Mouse (Mus musculus): ENCODE results near the gene Syt2. TPM values are rescaled to one million over a fixed set of nuclear protein-coding genes. Genes with fewer than 3 reads are reported as not detected.
A peak's percentile ranks its signal among the peaks of the same experiment; 100 is the strongest.

Syt2 gene
- polyA plus RNA-seq, 1 experiment: 0.14 TPM

GRCm38 (mm10) chr1:134698486-134698885, 52.0 kb downstream of the Syt2 start:
- WGBS: 73% methylated on average over 5 of the region's 5 CpGs
- DNase-seq: no peak
- no peak overlapping the region for H3K4me3 ChIP-seq (replicated peaks; ENCODE audit: extremely low read depth, low read depth, low read length)
- TF ChIP-seq POLR2A (IDR thresholded peaks at IDR 0.05; ENCODE audit: borderline replicate concordance, extremely low read depth, low read depth, low read length) (no peak), CTCF (IDR thresholded peaks at IDR 0.05; ENCODE audit: insufficient read depth, low read length) (no peak)
- no peaks in the 10 kb centered on the region for H3K4me1 ChIP-seq (ENCODE audit: control insufficient read depth, insufficient read depth, low read length)

GRCm38 (mm10) chr1:134699390-134699789, 52.9 kb downstream of the Syt2 start:
- WGBS: 80% methylated on average over 9 of the region's 9 CpGs
- no peak for DNase-seq
- Histone ChIP-seq H3K4me3 (replicated peaks; ENCODE audit: extremely low read depth, low read depth, low read length) (no peak overlapping the region), H3K4me1 (ENCODE audit: control insufficient read depth, insufficient read depth, low read length) (no peaks in the 10 kb centered on the region)
- TF ChIP-seq POLR2A (IDR thresholded peaks at IDR 0.05; ENCODE audit: borderline replicate concordance, extremely low read depth, low read depth, low read length) (no peak), CTCF (IDR thresholded peaks at IDR 0.05; ENCODE audit: insufficient read depth, low read length) (no peak)

- no peak overlapping the region for H3K4me3 ChIP-seq (replicated peaks; ENCODE audit: extremely low read depth, low read depth, low read length)
- TF ChIP-seq CTCF (IDR thresholded peaks at IDR 0.05; ENCODE audit: insufficient read depth, low read length) (no peak), POLR2A (IDR thresholded peaks at IDR 0.05; ENCODE audit: borderline replicate concordance, extremely low read depth, low read depth, low read length) (no peak)
- H3K4me1 ChIP-seq (ENCODE audit: control insufficient read depth, insufficient read depth, low read length): no peaks in the 10 kb centered on the region
- 73% methylated on average over 2 of the region's 2 CpGs for WGBS
- DNase-seq: no peak
Measured at GRCm38 (mm10) chr1:134700151-134700550, 53.7 kb downstream of the Syt2 start.

GRCm38 (mm10) chr1:134700634-134701033, 54.2 kb downstream of the Syt2 start:
- Histone ChIP-seq H3K4me3 (replicated peaks; ENCODE audit: extremely low read depth, low read depth, low read length) (no peak overlapping the region), H3K4me1 (ENCODE audit: control insufficient read depth, insufficient read depth, low read length) (no peaks in the 10 kb centered on the region)
- TF ChIP-seq POLR2A (IDR thresholded peaks at IDR 0.05; ENCODE audit: borderline replicate concordance, extremely low read depth, low read depth, low read length): no peak
- no peak for DNase-seq
- WGBS: 61% methylated on average over 5 of the region's 5 CpGs

- no peak for DNase-seq
- WGBS: 48% methylated on average over 6 of the region's 6 CpGs
- no peaks in the 10 kb centered on the region for H3K4me1 ChIP-seq (ENCODE audit: control insufficient read depth, insufficient read depth, low read length)
Measured at GRCm38 (mm10) chr1:134701191-134701590, 54.7 kb downstream of the Syt2 start.

GRCm38 (mm10) chr1:134703232-134703631, 56.8 kb downstream of the Syt2 start:
- Histone ChIP-seq H3K4me3 (replicated peaks; ENCODE audit: extremely low read depth, low read depth, low read length) (no peak overlapping the region), H3K4me1 (ENCODE audit: control insufficient read depth, insufficient read depth, low read length) (no peaks in the 10 kb centered on the region)
- DNase-seq: no peak
- 64% methylated on average over 2 of the region's 2 CpGs for WGBS
- TF ChIP-seq CTCF (IDR thresholded peaks at IDR 0.05; ENCODE audit: insufficient read depth, low read length): no peak
- no peak for TF ChIP-seq POLR2A (IDR thresholded peaks at IDR 0.05; ENCODE audit: borderline replicate concordance, extremely low read depth, low read depth, low read length)

More at GRCm38 (mm10) chr1:134701191-134701590, 54.7 kb downstream of the Syt2 start:
- no peak for TF ChIP-seq POLR2A (IDR thresholded peaks at IDR 0.05; ENCODE audit: borderline replicate concordance, extremely low read depth, low read depth, low read length)
- no peak for TF ChIP-seq CTCF (IDR thresholded peaks at IDR 0.05; ENCODE audit: insufficient read depth, low read length)
- H3K4me3 ChIP-seq (replicated peaks; ENCODE audit: extremely low read depth, low read depth, low read length): no peak overlapping the region

- peaks cover 5% of the 10 kb centered on the region; the same call in 1 of the 2 replicates for H3K4me1 ChIP-seq (ENCODE audit: control insufficient read depth, insufficient read depth, low read length)
- DNase-seq: peak; percentile 44
- 37% methylated on average over 22 of the region's 22 CpGs for WGBS
- no peak overlapping the region for H3K4me3 ChIP-seq (replicated peaks; ENCODE audit: extremely low read depth, low read depth, low read length)
- TF ChIP-seq POLR2A (IDR thresholded peaks at IDR 0.05; ENCODE audit: borderline replicate concordance, extremely low read depth, low read depth, low read length): no peak
- TF ChIP-seq CTCF (IDR thresholded peaks at IDR 0.05; ENCODE audit: insufficient read depth, low read length): peak; percentile 79
Measured at GRCm38 (mm10) chr1:134704396-134705306, 58.2 kb downstream of the Syt2 start.

GRCm38 (mm10) chr1:134706549-134706948, 60.1 kb downstream of the Syt2 start:
- Histone ChIP-seq H3K4me1 (ENCODE audit: control insufficient read depth, insufficient read depth, low read length) (peaks cover 5% of the 10 kb centered on the region; the same call in 1 of the 2 replicates), H3K4me3 (replicated peaks; ENCODE audit: extremely low read depth, low read depth, low read length) (no peak overlapping the region)
- DNase-seq: no peak
- no peak for TF ChIP-seq CTCF (IDR thresholded peaks at IDR 0.05; ENCODE audit: insufficient read depth, low read length)
- TF ChIP-seq POLR2A (IDR thresholded peaks at IDR 0.05; ENCODE audit: borderline replicate concordance, extremely low read depth, low read depth, low read length): no peak
- 63% methylated on average over 2 of the region's 2 CpGs for WGBS

- WGBS: 85% methylated on average over 3 of the region's 3 CpGs
- DNase-seq: no peak
- Histone ChIP-seq H3K4me3 (replicated peaks; ENCODE audit: extremely low read depth, low read depth, low read length) (no peak overlapping the region), H3K4me1 (ENCODE audit: control insufficient read depth, insufficient read depth, low read length) (peaks cover 5% of the 10 kb centered on the region; the same call in 1 of the 2 replicates)
- TF ChIP-seq POLR2A (IDR thresholded peaks at IDR 0.05; ENCODE audit: borderline replicate concordance, extremely low read depth, low read depth, low read length) (no peak), CTCF (IDR thresholded peaks at IDR 0.05; ENCODE audit: insufficient read depth, low read length) (no peak)
Measured at GRCm38 (mm10) chr1:134707516-134707915, 61.0 kb downstream of the Syt2 start.

GRCm38 (mm10) chr1:134708274-134708673, 61.8 kb downstream of the Syt2 start:
- H3K4me1 ChIP-seq (ENCODE audit: control insufficient read depth, insufficient read depth, low read length): peaks cover 5% of the 10 kb centered on the region; the same call in 1 of the 2 replicates
- no peak for DNase-seq
- 15% methylated on average over 8 of the region's 8 CpGs for WGBS
- no peak for TF ChIP-seq CTCF (IDR thresholded peaks at IDR 0.05; ENCODE audit: insufficient read depth, low read length)
- TF ChIP-seq POLR2A (IDR thresholded peaks at IDR 0.05; ENCODE audit: borderline replicate concordance, extremely low read depth, low read depth, low read length): no peak
- no peak overlapping the region for H3K4me3 ChIP-seq (replicated peaks; ENCODE audit: extremely low read depth, low read depth, low read length)
